Mouse (Mus musculus) small intestine, adult 2 months (tissue): ENCODE measurements at regions not wholly inside any gene's neighbourhood (a gene's known extent, or its start where the extent isn't known, plus 50 kb on each side); places are given as distances from the start of the nearest gene placed in this dataset.

Experiments
- CTCF ChIP-seq: fragments of 200-500 bp; IDR thresholded peaks from 2 replicates; pipeline ENCODE4 v1.5.1; 2012; ENCODE audit warnings: low read depth, mild to moderate bottlenecking, control low read depth, inconsistent platforms, low read length, moderate library complexity, mixed read lengths; ENCODE audit not compliant: insufficient replicate concordance, insufficient read length; ENCODE audit errors: extremely low read depth
- POLR2A ChIP-seq: fragments of 200-500 bp; IDR thresholded peaks from 2 replicates; pipeline ENCODE4 v1.6.1; 2012; ENCODE audit warnings: low read depth, mild to moderate bottlenecking, control low read depth, inconsistent platforms, low read length, moderate library complexity

- no peak for TF ChIP-seq POLR2A
- TF ChIP-seq CTCF = no peak
Measured at GRCm38 (mm10) chr2:19057859-19058258, 59.7 kb downstream of the 4930426L09Rik start.
